In the genomic region with DNA sequence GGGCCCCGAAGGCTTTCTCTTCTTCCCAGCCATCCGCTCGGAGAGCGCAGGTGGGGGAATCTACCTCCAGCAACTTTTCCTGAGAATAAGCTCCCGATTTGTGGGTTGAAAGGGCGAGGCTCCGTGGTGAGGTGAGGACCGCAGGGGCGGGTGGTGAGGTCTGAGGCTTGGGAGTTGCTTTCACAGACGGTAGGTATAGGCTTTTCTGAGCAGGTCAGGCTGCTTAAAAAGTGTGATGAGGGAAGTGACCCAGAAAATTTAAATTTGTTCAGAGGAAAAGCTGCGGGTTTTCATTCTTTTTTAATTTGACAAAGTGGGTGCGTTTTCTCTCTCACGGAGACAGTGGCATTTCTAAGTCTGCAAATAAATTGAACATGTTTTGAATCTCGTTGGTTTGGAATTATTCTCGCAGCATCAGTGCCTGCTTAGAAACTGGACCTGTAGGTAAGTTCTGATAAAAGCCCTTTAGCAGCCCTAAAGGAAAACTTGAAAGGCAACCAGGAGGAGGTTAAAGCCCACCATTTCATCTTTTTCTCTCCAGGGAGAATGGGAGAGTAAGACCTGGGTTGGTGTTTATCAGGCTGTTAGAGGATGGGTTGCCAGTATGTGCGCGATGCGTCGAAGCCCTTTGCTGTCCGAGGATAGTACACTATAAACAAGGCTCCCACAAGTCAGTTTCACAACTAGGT, we compare ENCODE assay signal across 8 mouse cellular contexts. TPM values are rescaled to one million over a fixed set of nuclear protein-coding genes. Genes with fewer than 3 reads are reported as not detected.
DNase-seq lines count a peak whose midpoint lies in the region; ATAC-seq and TF ChIP-seq lines count a peak whose summit lies in the region.

No protein-coding gene starts in this region.

- no peak for DNase-seq in heart, adult 9 months (ENCODE audit: low spot score in 2 of 2)
- no peak for DNase-seq in thymus, adult 2 months
- DNase-seq in spleen, postnatal 10 days (ENCODE audit: low spot score in 2 of 2): no peak
- DNase-seq in gastrocnemius, adult 8-10 months (ENCODE audit: low spot score in 2 of 2): no peak

- no peak for TF ChIP-seq CTCF in cortical plate, adult 2 months (IDR thresholded peaks at IDR 0.05; ENCODE audit: extremely low read depth, insufficient read depth, low read length)
- TF ChIP-seq CTCF in thymus, adult 2 months (IDR thresholded peaks at IDR 0.05; ENCODE audit: borderline replicate concordance, control insufficient read depth, extremely low read depth, insufficient read depth, low read length, poor library complexity): no peak

- WGBS in heart, embryonic 15.5 days: 18% methylated on average over 20 of the region's 20 CpGs
- 19% methylated on average over 20 of the region's 20 CpGs for WGBS in hindbrain, embryonic 13.5 days
- WGBS in midbrain, embryonic 13.5 days: 21% methylated on average over 20 of the region's 20 CpGs
- 29% methylated on average over 20 of the region's 20 CpGs for WGBS in thymus, adult 2 months

- TF ChIP-seq POLR2A in cortical plate, adult 2 months (IDR thresholded peaks at IDR 0.05; ENCODE audit: extremely low read depth, insufficient read depth, low read length): no peak
- TF ChIP-seq POLR2A in thymus, adult 2 months (IDR thresholded peaks at IDR 0.05; ENCODE audit: control insufficient read depth, extremely low read depth, insufficient read depth, low read length, poor library complexity): no peak

- H3K4me2 ChIP-seq in heart, embryonic 15.5 days: peak overlapping the region; percentile 86
- H3K4me2 ChIP-seq in hindbrain, embryonic 13.5 days: peak overlapping the region; percentile 91
- peak overlapping the region; percentile 89 for H3K4me2 ChIP-seq in midbrain, embryonic 13.5 days (replicated peaks)

- H3K4me1 ChIP-seq in heart, embryonic 15.5 days (replicated peaks): peaks cover 15% of the 10 kb centered on the region
- H3K4me1 ChIP-seq in cortical plate, adult 2 months (ENCODE audit: control insufficient read depth, insufficient read depth, low read length): no peaks in the 10 kb centered on the region
- H3K4me1 ChIP-seq in hindbrain, embryonic 13.5 days (replicated peaks): peaks cover 12% of the 10 kb centered on the region
- H3K4me1 ChIP-seq in midbrain, embryonic 13.5 days (replicated peaks): peaks cover 13% of the 10 kb centered on the region
- no peaks in the 10 kb centered on the region for H3K4me1 ChIP-seq in thymus, adult 2 months (replicated peaks; ENCODE audit: control insufficient read depth, insufficient read depth, low read length)

- peak overlapping the region; percentile 70 for H3K4me3 ChIP-seq in heart, embryonic 15.5 days
- peak overlapping the region; percentile 65 for H3K4me3 ChIP-seq in cortical plate, adult 2 months (ENCODE audit: insufficient read depth, low read length)
- H3K4me3 ChIP-seq in hindbrain, embryonic 13.5 days: peak overlapping the region; percentile 63
- H3K4me3 ChIP-seq in midbrain, embryonic 13.5 days (replicated peaks): peak overlapping the region; percentile 63
- H3K4me3 ChIP-seq in thymus, adult 2 months (ENCODE audit: control insufficient read depth, insufficient read depth, low read length): no peak overlapping the region

- H3K27me3 ChIP-seq in heart, embryonic 15.5 days: peaks cover 21% of the 10 kb centered on the region; the same call in 1 of the 2 replicates
- peaks cover 57% of the 10 kb centered on the region for H3K27me3 ChIP-seq in hindbrain, embryonic 13.5 days
- peaks cover 46% of the 10 kb centered on the region for H3K27me3 ChIP-seq in midbrain, embryonic 13.5 days
- H3K27me3 ChIP-seq in thymus, adult 2 months (ENCODE audit: control insufficient read depth, insufficient read depth, low read length): peaks cover 14% of the 10 kb centered on the region

- H3K36me3 ChIP-seq in heart, embryonic 15.5 days: no peaks in the 10 kb centered on the region
- H3K36me3 ChIP-seq in hindbrain, embryonic 13.5 days: no peaks in the 10 kb centered on the region
- no peaks in the 10 kb centered on the region for H3K36me3 ChIP-seq in midbrain, embryonic 13.5 days
- H3K36me3 ChIP-seq in thymus, adult 2 months (ENCODE audit: control insufficient read depth, insufficient read depth, low read length): no peaks in the 10 kb centered on the region

- no peak overlapping the region for H3K27ac ChIP-seq in heart, embryonic 15.5 days
- H3K27ac ChIP-seq in cortical plate, adult 2 months (ENCODE audit: insufficient read depth, low read length): 0 out of 2 replicates have a peak overlapping the region, but pooled peaks have one; percentile 63
- H3K27ac ChIP-seq in hindbrain, embryonic 13.5 days: no peak overlapping the region
- no peak overlapping the region for H3K27ac ChIP-seq in midbrain, embryonic 13.5 days
- H3K27ac ChIP-seq in thymus, adult 2 months (ENCODE audit: control insufficient read depth, insufficient read depth, low read length): no peak overlapping the region

- H3K9me3 ChIP-seq in heart, embryonic 15.5 days (replicated peaks): no peaks in the 10 kb centered on the region
- H3K9me3 ChIP-seq in hindbrain, embryonic 13.5 days: no peaks in the 10 kb centered on the region
- H3K9me3 ChIP-seq in midbrain, embryonic 13.5 days: no peaks in the 10 kb centered on the region

- no peak for ATAC-seq in heart, embryonic 15.5 days (replicated peaks; ENCODE audit: insufficient number of reproducible peaks, insufficient read depth, low FRiP score, low read depth)
- ATAC-seq in hindbrain, embryonic 13.5 days (ENCODE audit: low FRiP score): no peak
- ATAC-seq in midbrain, embryonic 13.5 days: no peak

- H3K9ac ChIP-seq in heart, embryonic 15.5 days: peak overlapping the region; percentile 63
- peak overlapping the region; percentile 72 for H3K9ac ChIP-seq in hindbrain, embryonic 13.5 days
- peak overlapping the region; percentile 72 for H3K9ac ChIP-seq in midbrain, embryonic 13.5 days (replicated peaks)

RNA-seq across cellular contexts. Expression of a gene that starts 29.7 kb away (rescaled TPM):
- 11.2 and 12.3 TPM in 2 replicates for polyA plus RNA-seq in heart, embryonic 15.5 days (2015; fragmentation: Nextera tagmentation; extraction: Ambion mirVana)
- polyA plus RNA-seq in cortical plate, adult 2 months (2012; rRNA removed): 40.0 and 41.0 TPM in 2 replicates
- polyA plus RNA-seq in hindbrain, embryonic 13.5 days (2015; fragmentation: Nextera tagmentation; extraction: Ambion mirVana): 7.1 and 7.4 TPM in 2 replicates
- polyA plus RNA-seq in midbrain, embryonic 13.5 days (2015; fragmentation: Nextera tagmentation; extraction: Ambion mirVana): 8.8 and 11.6 TPM in 2 replicates
- polyA plus RNA-seq in thymus, adult 2 months (2012; rRNA removed): 0.06 and 0.46 TPM in 2 replicates
- 1 to 10 TPM in 1 of 4 experiments, under 1 TPM in 3; 0.22 to 1.1 (median 0.43) TPM for total RNA-seq in gastrocnemius, adult 8-10 months (2022)
